Mouse (Mus musculus) CH12.LX (cell line): ENCODE results near the gene Cryge.

Source experiments
- CHD2 ChIP-seq: IDR thresholded peaks from 2 replicates; pipeline ENCODE4 v1.6.1; 2011; ENCODE audit warnings: low read length, improper control_type of control experiment
- CTCF ChIP-seq, 2 experiments: IDR thresholded peaks in 1 of 2; conservative IDR thresholded peaks in 1 of 2; 2 replicates each; pipeline ENCODE4 v1.5.1; 2011 to 2012; ENCODE audit warnings: low read depth in 2 of 2, low read length in 2 of 2, improper control_type of control experiment in 1 of 2, inconsistent platforms in 1 of 2, mild to moderate bottlenecking in 1 of 2, moderate library complexity in 1 of 2
- MAX ChIP-seq: IDR thresholded peaks from 2 replicates; pipeline ENCODE4 v1.6.1; 2011; ENCODE audit warnings: low read length, improper control_type of control experiment
- ZC3H11A ChIP-seq: IDR thresholded peaks from 2 replicates; pipeline ENCODE4 v1.6.1; 2012; ENCODE audit warnings: low read depth, mild to moderate bottlenecking, inconsistent platforms, low read length, improper control_type of control experiment

DNA sequence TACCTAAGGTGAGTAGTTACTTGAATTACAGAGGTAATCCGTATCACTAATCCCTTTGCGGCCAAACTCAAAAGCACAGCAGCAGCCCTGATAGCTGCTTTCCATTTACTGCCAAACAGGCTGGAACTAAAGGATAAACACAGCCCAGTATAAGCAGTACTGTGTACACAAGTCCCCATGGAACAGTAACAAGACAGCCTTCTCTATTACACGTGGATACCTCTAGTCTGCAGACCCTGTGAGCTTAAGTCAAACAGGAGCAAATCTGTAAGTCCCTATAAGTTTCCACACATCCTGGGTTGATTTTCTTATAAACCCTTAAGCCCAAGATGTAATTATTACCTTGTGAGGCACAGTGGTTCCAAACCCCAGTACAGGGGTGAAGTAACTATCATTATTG is 15.4 kb downstream of the Cryge start:
- no peak for TF ChIP-seq CTCF (conservative IDR thresholded peaks at IDR 0.05 in 1 of 2, IDR thresholded peaks at IDR 0.05 in 1 of 2; ENCODE audit: low read depth in 2 of 2, low read length in 2 of 2)
- TF ChIP-seq CHD2: no peak
- TF ChIP-seq MAX: no peak
- TF ChIP-seq ZC3H11A: no peak
